Mouse (Mus musculus) A20 (cell line): ENCODE measurements around the gene Ilkap.

Experiments
- DNase-seq: peaks from one replicate; pipeline ENCODE4 v3.0.0-alpha.2; 2011; ENCODE audit warnings: low read depth, low spot score

Gene Ilkap

GRCm38 (mm10) chr1:91398260-91399062 lies at the start of gene Ilkap:
Ilkap (minus strand) TSS chr1:91398815.
- peak; percentile 90 for DNase-seq

- DNase-seq: no peak
Measured at GRCm38 (mm10) chr1:91446511-91446910, 47.9 kb upstream of the Ilkap start.

GRCm38 (mm10) chr1:91446060-91446459 lies 47.4 kb upstream of the Ilkap start:
- DNase-seq: no peak

GRCm38 (mm10) chr1:91444841-91445830 lies 46.5 kb upstream of the Ilkap start:
- DNase-seq: no peak

- DNase-seq: no peak
Measured at GRCm38 (mm10) chr1:91442350-91442990, 43.9 kb upstream of the Ilkap start.

- no peak for DNase-seq
Measured at GRCm38 (mm10) chr1:91441855-91442254, 43.2 kb upstream of the Ilkap start.

- DNase-seq: no peak
Measured at GRCm38 (mm10) chr1:91439776-91440175, 41.2 kb upstream of the Ilkap start.

GRCm38 (mm10) chr1:91437573-91437972 lies 39.0 kb upstream of the Ilkap start:
- no peak for DNase-seq

- no peak for DNase-seq
Measured at GRCm38 (mm10) chr1:91437083-91437400, 38.4 kb upstream of the Ilkap start.

- peak; percentile 5 for DNase-seq
Measured at GRCm38 (mm10) chr1:91436380-91437082, 37.9 kb upstream of the Ilkap start.

GRCm38 (mm10) chr1:91435606-91436130 lies 37.1 kb upstream of the Ilkap start:
- DNase-seq: no peak

- DNase-seq: no peak
Measured at GRCm38 (mm10) chr1:91434905-91435304, 36.3 kb upstream of the Ilkap start.

GRCm38 (mm10) chr1:91430761-91431160 lies 32.1 kb upstream of the Ilkap start:
- no peak for DNase-seq

GRCm38 (mm10) chr1:91429212-91429611 lies 30.6 kb upstream of the Ilkap start:
- DNase-seq: no peak

GRCm38 (mm10) chr1:91428614-91429013 lies 30.0 kb upstream of the Ilkap start:
- peak; percentile 79 for DNase-seq

- DNase-seq: no peak
Measured at GRCm38 (mm10) chr1:91426397-91426796, 27.8 kb upstream of the Ilkap start.

GRCm38 (mm10) chr1:91420601-91421065 lies 22.0 kb upstream of the Ilkap start:
- no peak for DNase-seq

- DNase-seq: no peak
Measured at GRCm38 (mm10) chr1:91419862-91420600, 21.4 kb upstream of the Ilkap start.

GRCm38 (mm10) chr1:91417991-91418390 lies 19.4 kb upstream of the Ilkap start:
- no peak for DNase-seq

GRCm38 (mm10) chr1:91415311-91415710 lies 16.7 kb upstream of the Ilkap start:
- no peak for DNase-seq
